Mouse (Mus musculus) lung, postnatal 14 days (tissue): ENCODE results near the gene Actn1.

Experiments
- DNase-seq: peaks from one replicate; pipeline ENCODE4 v3.0.0; 2021

The Actn1 gene

DNA sequence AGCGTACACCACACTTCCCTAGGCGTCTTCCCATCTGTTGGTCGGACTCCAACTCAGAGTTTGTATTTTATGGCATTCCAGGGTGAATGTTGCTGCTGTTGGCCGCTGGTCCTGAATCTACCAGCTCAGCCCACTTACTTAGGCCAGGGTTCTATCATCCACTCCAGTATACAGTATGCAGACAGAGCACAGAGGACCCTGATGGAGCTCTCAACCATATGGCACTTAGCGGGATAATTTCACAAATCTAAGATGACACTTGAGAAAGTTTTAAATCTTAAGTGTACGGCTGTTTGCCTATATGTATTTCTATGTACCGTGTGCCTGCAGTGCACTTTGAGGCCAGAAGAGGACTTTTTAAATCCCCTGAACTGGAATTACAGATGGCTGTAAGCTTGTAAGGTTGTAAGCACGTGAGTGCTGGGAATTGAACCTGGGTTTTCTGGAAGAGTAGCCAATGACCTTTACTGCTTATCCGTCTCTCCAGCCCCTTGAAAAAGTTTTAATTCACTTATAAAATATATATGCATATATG is 127.1 kb downstream of the Actn1 start:
- no peak for DNase-seq

DNA sequence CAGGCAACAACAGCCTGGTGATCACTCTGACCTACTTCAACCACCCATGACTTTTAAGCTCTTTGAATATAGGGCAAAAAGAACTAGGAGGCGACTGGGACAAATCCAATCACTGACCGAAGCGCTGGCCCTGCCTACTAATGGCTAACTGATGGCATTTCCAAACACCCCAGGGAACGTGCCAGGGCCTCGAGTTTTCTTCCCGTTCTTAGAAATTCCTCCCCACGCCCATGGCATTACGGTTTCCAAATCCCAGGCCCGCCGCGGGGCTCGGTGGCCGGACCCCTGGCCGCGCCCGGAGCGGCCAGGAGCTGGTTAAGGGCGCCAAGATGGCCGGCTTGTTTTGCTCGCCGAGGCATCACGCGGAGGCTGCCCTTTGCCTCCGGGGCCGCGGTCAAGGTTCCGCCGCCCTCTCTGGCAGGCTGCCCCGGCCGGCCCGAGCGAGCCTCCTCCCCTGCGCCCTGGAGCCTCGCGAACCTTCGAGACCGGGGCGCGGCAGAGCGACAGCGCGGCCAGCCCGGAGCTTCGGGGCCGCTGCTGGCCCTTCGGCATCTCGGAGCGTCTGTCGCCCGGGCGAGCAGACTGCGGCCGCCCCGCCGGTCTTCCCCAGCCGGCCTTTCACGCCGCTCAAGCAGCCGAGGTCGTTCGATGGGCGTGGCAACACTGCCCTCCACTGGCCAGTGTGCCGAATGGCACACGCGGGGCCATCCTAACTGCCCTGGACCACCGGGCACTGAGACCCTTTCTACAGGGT is 127.7 kb downstream of the Actn1 start:
- peak; percentile 87 for DNase-seq

DNA sequence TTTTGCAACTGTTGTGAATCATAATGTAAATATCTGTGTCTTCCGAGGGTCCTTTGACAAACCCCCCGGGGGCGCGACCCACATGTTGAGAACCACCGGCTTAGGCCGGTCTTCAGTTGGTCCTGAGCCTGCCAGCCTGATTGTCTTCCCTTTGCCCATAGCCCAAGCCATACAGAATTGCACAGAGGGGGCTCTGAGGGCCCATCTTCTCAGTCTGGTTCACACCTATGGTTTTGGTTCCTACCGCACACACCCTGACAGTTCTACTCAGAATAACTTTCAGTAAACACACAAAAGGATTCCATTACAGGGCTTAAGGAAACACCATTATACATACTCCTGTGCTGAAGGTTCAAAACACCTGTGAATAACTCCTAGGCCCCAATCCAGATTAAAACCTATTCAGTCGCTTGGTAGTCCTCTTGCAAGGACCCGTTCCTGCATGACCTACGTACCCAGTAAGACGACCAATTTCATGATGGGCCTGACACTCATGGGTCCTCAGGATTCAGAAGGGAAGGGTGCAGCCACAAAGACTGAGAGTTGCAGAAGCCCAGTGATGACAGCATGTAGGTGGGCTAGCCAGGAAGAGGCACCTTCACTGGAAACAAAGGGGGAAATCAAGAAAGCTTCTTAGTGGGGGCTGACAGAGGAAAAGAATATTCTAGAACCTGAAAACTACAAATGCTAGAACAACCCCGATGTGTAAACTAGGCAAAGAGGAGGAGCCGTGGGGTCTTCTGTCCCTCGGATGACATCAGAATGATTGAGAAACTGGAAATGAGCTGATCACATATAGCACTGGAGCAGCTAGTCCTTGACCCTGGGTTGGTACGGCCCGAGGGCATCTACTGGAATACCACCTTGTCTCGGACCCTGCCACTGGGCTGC is 128.6 kb downstream of the Actn1 start:
- no peak for DNase-seq

DNA sequence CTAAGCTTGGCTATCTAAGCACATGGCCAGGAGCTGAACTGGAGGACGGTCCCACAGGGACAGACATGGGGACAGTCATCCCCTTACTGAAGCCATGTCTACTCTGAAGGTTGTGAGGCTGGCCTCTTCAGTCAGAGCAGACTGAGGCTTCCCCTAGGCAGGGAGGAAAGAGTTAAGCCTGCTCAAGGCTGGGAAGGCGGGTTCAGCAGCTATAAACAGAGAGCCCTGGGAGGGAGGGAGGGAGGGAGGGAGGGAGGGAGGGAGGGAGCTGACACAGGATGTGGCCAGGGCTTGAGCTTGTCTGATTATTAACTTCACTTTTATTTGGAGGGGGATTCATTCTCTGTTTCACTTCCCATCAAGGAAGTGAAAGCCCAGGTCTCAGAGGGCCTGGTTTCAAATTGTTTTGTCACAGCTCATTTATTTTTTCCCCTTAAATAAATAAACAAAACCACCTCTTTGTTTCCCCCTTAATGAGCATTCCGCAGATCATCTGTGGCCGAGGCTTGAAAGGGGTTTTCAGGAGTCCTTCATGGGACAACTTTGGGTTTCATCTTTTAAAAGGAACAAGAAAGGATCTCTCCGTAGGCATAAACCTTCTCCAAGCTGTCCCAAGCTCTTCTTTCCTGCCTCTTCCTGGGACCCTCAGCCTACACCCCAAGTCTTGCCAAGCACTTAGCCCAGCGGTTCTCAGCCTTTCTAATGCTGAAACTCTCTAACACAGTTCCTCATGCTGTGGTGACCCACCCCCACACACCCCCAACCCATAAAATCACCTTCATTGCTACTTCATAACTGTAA is 129.4 kb downstream of the Actn1 start:
- no peak for DNase-seq

DNA sequence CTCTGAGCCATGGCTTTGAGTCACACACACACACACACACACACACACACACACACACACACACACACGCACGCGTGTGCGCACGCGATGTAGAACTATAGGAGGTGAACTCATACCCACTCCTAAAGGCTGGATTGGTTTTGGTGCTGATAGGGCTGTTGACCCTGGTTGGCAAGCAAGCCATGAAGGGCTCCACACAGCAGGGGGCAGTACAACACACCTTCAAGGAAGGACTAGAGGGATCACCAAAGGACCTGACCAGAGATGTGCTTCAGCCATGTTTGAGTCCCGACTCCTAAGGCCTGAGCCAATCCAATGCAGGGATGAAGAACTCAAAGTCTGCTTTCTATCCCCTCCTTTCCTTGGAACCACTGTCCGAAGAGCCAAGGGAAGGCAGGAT is 130.6 kb downstream of the Actn1 start:
- peak; percentile 64 for DNase-seq

DNA sequence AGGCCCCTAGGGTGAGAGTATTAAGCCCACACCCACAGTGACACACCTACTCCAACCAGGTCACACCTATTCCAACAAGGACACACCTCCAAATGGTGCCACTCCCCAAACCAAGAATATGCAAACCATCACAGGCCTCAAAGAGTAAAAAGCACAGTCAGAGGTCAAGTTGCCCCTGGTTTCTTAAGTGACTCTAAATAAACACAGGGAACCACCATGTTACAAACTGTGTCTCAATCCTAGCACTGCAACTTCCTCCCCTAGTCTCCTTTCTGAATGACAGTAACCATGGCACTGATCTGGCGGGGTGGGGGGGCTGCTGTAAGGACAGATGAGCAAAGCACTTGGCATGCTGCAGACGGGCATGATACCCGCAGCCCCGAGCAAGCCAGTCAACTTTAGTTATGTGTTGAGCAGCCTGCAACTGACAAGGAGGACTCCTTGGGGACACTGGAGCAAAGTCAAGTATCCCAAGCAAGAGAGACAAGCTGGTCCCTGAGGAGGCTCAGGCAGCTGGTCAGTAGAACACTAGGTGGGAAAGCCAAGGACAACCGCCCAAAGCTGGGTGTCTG is 132.9 kb downstream of the Actn1 start:
- DNase-seq, result no peak

DNA sequence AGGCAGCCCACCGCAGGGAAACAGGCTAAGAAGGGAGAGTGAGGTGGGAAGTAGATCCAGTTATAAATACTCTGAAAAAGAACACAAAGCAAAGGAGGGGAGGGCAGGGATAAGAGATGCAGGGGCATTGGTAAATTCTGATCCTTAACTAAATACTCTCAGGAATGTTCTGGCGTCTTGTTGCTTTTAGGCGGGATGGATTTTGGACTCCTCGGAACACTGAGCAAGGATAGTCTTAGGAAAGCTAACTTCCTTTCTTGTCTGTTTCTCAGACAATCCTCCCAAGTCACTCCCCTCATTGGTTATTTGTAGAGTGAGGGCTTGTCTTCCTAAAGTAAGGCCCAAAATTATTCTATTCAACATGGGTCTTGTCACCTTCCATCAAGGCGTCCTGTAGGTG is 134.9 kb downstream of the Actn1 start:
- DNase-seq, result no peak

DNA sequence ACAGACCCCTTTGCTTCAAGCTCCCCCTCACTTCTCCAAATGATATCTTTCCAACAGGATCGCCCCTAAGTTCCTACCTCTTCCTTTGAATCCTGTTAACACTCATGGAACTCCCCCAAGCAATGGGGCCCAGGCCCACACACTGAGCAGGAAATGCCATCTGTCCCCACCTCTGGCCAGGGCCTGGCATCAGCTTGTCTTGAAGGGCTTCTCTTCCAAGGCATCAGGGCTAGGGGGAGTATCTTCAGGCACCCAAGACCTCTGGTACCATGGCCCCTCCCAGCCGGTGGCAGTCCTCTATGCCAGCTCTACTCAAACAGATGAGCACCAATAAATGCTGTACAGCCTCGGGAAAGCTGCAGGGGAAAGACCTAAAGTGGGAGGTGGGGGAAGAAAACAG is 135.4 kb downstream of the Actn1 start:
- no peak for DNase-seq

DNA sequence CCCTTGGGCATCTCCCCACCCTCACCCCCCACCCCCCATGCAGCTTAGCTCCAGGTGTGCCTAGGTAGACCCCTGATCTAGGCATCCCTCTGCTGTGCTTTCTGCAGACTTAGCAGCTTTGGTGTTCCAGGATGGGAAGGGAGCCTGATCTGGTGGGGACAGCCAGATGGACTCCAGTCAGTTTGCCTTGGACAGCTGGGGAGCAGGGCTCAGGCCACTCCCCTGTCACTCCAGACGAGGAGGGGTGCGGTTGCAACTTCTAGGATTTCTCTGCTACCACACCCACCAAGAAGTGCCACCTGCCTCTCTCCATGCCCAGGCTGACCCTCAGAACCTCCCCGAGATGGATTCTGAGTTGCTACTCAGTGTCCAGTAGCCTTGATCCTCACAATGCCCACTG is 136.0 kb downstream of the Actn1 start:
- no peak for DNase-seq

DNA sequence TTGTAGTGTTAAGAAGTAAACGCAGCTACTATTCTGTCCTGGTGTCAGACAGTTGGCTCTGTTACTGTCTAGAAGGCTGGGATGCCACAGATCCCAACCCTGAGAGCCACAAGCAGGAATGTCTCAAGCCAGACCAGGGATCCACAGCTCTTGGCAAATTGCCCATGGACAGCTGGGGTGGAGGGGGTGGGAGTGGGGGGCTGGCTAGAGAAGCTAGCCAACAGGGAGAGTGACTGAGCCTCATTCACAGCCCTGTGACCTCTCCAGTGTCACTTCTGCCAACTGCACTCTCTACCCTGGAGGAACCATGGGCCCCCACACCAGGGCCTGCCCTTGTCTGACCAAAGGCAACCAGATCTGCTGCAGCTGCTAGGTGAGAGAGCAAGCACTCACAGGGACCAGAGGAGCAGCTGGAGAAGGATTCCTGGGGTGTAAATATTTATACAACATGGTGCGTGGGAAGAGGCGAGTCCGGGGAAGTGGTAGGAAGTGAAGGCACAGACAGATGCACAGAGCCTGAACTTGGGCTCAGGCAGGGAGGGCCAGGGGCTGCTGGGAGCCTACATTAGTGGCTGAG is 136.9 kb downstream of the Actn1 start:
- DNase-seq, result peak; percentile 65

DNA sequence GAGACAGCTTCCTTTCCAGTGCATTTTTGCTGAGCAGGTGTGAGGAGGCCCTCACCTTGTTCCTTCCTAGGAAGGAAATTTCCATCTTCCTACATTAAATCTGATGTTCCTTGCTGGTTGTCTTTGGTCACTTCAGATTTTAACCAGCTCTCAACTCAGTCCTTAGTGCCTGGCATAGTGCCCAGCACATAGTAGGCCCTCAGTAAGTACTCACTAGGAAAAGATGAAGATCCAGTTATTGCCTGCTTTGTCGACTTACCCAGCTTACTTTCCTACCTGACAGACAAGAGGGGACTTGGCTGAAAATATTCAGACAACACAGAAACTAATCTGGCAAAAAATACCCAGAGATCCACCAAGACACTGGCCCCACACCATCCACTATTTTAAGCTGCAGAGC is 138.7 kb downstream of the Actn1 start:
- no peak for DNase-seq

DNA sequence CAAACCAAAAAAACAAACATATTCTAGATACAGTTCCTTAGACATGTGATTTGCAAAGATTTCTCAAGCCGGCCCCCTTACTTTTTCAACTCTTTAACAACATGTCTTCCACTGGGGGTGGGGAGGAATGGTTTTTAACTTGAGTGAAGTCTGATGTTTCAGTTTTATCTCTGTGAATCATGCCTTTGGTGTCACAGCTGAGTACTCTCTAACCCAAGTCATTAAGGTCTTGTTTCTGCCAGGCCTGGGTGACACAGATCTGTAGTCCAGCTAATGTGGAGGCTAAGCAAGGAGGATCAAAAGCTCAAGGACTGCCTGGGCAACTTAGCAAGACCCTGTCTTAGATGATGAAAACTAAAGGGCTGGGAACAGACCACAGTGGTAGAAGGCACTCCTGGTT is 141.6 kb downstream of the Actn1 start:
- DNase-seq, result no peak
